Mouse (Mus musculus): ENCODE results near the gene Med13l.

The Med13l gene

GRCm38 (mm10) chr5:118658256-118658837 is 97.9 kb downstream of the Med13l start:
- DNase-seq (ENCODE audit: low spot score): no peak

DNA sequence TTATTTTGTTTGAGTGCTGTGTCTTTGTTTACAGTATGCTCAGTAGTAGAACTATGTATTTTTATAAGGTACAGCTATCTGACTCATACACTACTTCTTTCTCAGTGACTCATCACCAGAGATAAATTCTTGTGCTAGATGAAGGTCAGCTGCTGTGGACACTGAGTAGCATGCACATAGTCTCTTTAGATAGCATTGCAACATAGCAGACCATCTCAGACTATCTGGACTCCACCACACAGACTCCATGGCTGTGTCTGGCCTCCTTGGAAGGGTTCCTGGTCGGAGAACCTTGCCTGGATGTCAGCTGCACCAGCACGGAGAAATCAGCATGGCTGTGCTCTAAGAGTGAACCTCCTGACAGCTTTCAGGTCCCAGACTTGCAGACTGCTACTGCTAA is 99.2 kb downstream of the Med13l start:
- DNase-seq (ENCODE audit: low spot score): no peak

DNA sequence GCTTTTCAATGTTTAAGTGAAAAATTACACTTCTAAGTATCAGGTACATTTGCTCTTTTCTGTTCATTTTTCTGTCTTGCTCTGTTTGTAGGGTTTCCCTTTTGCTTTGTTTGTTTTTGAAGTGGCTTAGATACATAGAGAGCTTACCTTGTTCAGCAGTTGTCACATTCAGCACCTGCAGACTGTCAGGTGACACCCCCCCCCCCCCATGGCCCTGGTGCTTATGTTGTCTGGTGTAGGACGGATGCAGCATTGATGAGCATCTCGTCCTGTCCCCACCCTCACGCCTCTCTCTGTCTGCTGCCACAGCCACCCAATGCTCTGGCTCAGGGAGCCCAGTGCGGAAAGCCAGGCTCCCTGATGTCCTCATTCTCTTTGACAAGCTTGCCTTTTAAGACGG is 101.3 kb downstream of the Med13l start:
- no peak for DNase-seq (ENCODE audit: low spot score)

DNA sequence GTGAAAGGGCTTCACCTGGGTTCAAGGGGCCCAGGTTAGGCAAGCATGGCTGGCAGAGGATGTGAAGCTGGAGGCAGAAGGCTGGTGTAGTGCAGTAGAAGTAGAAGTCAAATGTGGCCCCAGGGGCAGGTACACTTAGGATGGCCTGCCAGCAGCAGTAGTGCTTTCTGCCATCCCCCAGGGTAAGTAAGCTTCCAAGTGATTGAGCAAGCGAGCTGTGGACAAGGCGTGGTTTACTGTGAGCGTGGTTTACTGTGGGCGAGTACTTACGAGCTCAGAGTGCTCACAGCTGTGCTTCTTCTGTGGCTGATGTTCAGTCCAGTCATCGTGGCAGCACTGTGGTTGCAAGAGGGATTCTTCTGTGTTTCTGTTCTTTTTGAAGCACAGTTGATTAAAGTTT is 103.5 kb downstream of the Med13l start:
- DNase-seq (ENCODE audit: low spot score): peak; percentile 64

DNA sequence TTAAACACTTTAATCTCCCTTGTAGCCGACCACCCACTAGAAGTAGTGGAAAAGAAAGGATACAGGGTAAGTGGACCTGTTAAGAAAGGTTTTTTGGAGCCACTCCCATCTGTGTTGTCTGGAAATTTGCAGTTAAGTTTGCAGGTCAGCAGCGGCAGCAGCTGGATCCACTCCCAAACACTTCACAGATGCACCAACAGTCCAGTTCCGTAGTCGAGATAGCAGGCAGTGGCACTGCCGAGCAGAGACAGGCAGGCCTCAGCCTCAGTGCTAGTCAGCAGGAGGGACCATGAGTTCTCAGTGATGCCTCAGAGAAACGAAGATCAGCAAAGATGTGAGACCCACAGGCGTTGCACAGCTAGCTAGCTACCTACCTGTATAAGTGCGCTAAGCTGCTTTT is 104.5 kb downstream of the Med13l start:
- DNase-seq (ENCODE audit: low spot score): no peak

- DNase-seq (ENCODE audit: low spot score): no peak
These were observed 106.1 kb downstream of the Med13l start for GRCm38 (mm10) chr5:118666437-118667207.

- no peak for DNase-seq (ENCODE audit: low spot score)
These were observed 107.4 kb downstream of the Med13l start for GRCm38 (mm10) chr5:118667863-118668262.

GRCm38 (mm10) chr5:118668931-118669330 is 108.5 kb downstream of the Med13l start:
- DNase-seq (ENCODE audit: low spot score): no peak

DNA sequence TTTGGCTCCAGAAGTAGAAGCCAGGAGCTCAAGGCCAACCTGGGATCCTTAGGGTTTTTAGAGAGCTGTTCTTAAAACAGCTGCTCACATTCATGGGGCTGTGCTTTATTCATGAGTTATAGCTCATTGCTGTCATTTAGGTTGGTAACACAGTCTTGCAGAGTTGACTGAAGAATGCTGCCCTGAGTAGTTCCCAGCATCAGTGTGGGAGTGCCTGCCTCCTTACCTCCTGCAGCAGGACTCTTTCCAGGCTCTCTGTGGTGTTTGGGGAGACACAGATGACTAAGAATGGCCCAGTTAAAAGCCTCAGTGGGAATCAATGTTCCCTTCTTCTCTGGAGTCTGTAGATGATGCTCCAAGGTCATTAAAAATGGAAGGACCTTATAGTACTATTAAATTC is 111.6 kb downstream of the Med13l start:
- DNase-seq (ENCODE audit: low spot score): no peak

- DNase-seq (ENCODE audit: low spot score): no peak
These were observed 113.4 kb downstream of the Med13l start for GRCm38 (mm10) chr5:118673859-118674258.

DNA sequence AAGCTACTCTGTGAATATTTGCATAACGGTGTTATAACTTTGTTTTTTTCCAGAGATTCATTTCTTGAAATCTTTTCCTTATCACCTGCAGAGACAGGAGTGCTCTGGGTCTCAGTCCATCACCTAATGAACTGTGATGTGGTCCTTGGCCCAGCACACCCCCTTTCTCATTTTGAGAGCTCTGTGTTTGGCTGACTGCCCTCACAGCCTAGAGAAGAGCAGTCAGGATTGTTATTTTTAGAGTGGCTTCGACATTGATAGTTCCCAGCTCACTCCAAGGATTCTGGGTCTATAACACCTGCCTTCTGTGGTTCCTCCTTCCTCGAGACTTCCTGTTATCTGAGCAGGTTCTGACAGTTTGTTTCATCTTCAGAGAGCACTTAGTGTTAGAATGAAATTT is 113.8 kb downstream of the Med13l start:
- DNase-seq (ENCODE audit: low spot score): no peak

DNA sequence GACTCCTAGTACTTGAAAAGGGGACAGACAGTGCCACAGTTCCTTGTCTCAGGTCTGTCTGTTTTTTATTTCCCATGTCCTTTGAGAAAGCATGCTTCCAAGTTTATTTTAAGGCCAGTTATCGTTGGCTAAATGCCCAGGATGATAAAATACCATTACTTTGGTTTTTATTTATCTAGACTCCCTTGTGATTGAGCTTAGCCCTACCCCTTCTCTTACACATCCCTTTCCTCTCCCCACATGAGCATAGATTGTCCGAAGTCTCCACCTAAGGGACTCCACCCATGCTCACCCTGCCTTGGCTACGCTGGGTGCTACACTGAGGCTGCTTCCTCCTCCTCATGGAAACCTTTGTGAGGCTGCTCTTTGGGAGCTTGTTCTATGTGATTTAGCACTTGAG is 115.2 kb downstream of the Med13l start:
- DNase-seq (ENCODE audit: low spot score): peak; percentile 45

DNA sequence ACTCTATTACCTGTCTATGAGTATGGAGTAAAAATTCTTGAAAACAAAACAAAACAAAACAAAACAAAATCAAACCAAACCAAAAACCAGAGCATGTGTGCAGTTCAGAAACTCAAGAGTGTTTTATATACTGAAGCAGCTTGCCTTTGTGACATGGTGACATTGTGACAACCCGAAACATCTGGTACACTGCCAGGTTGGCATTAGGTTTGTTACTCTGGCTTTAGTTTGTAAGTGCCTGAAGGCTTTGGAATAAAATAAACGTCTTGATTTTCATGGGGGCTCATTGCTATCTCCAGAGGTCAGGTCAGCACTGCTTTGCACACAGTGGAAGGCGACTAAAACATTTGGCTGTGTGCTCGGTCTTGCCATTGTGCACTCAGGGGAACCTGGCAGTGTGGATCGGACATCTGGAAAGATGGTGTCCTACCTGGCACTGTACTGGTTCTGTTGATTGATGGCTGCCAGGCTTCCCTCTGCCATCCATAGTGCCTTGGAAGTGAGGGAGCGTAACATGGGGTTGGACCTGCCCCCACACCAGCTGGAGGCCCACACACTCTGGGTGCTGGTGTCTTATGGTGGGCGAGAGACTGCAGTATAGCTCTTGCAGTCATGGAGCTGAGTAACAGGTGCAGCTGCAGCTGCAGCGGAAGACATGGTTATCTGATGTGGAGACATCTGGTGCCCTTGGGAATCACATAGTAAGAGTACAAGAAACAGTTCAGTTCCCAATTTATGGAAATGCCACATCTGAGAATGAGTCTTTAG is 115.9 kb downstream of the Med13l start:
- no peak for DNase-seq (ENCODE audit: low spot score)

DNA sequence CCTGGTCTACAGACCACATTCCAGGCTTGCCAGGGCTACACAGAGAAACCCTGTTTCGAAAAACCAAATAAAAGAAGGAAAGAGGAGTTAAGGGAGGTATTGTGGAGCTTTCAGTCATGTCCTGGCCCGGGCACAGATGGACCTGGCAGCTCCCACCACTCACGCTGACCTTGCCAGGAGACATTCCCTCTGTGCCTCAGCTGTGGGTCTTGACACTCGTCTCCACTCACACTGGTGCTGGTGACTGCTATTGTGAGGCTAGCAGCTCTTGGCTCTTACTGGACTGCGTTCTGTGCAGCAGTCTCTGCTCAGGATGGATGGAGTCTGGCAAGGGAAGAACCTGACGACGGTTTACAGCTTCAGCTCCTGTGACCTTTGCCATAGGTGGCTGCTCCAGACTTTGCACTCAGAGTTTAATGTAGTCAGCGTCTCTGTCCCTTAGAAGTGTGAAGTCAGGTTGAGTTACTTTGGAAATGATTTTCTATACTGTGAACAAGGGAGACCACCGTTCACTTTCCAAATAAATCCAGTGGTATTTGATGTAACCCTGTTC is 118.9 kb downstream of the Med13l start:
- DNase-seq (ENCODE audit: low spot score): no peak

- DNase-seq (ENCODE audit: low spot score): no peak
These were observed 120.4 kb downstream of the Med13l start for GRCm38 (mm10) chr5:118680853-118681252.

DNA sequence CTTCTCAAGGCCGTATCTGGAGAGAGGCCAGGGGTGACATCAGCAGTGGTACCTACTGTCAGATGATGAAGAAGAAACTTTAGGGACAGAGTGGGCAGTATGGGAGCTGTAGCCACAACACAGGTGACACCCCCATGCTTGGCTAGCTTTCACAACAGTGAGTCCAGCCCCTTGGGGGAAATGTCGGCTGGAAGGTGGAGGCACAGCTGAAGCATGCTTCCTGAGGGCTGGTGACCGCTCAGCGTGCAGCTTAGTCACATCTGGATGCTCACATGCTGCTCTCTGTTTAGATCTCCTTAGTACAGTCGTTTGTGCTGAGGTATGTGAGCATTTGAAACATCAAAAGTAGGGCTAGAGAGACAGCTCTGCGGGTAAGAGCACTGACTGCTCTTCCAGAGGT is 121.5 kb downstream of the Med13l start:
- no peak for DNase-seq (ENCODE audit: low spot score)

GRCm38 (mm10) chr5:118685145-118685544 is 124.7 kb downstream of the Med13l start:
- no peak for DNase-seq (ENCODE audit: low spot score)

- DNase-seq (ENCODE audit: low spot score): no peak
These were observed 125.5 kb downstream of the Med13l start for GRCm38 (mm10) chr5:118686021-118686420.

GRCm38 (mm10) chr5:118688886-118689835 is 128.7 kb downstream of the Med13l start:
- DNase-seq (ENCODE audit: low spot score): peak; percentile 51

- DNase-seq (ENCODE audit: low spot score): no peak
These were observed 130.7 kb downstream of the Med13l start for GRCm38 (mm10) chr5:118691025-118691709.

DNA sequence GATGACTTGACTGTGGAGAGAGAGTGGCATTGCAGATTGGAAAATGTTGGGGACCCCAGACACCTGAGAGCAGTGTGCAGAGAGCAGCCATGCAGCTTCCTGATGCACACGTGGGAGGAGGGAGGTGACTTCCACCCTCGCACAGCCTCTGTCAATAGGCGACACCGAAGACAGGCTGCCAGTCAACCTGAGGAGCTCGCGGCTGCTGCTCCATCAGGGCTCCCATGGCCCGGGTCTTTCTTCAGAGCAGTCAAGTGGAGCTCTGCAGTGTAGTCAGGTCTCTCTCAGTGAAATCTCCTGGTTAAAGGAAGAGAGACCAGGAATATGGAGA is 131.2 kb downstream of the Med13l start:
- DNase-seq (ENCODE audit: low spot score): no peak

All from lung, postnatal 25 days (tissue).